Mouse (Mus musculus) limb, embryonic 10.5 days (tissue): ENCODE data around the gene Tgif1. TPM values are rescaled to one million over a fixed set of nuclear protein-coding genes. Genes with fewer than 3 reads are reported as not detected.
A peak's percentile ranks its signal among the peaks of the same experiment; 100 is the strongest.

Experiments used
- DNase-seq: peaks from one replicate; pipeline ENCODE4 v3.0.0-alpha.2; 2017; ENCODE audit warnings: low spot score
- H3K27ac ChIP-seq: fragments of 300-500 bp; sonication (generic); 2 replicates; pipeline ENCODE4 v1.5.1; 2016; ENCODE audit warnings: mild to moderate bottlenecking
- H3K27me3 ChIP-seq: fragments of 300-500 bp; sonication (generic); 2 replicates; pipeline ENCODE4 v1.6.1; 2016; ENCODE audit warnings: low read depth, mild to moderate bottlenecking; ENCODE audit not compliant: poor library complexity, severe bottlenecking
- H3K36me3 ChIP-seq: fragments of 300-500 bp; sonication (generic); 2 replicates; pipeline ENCODE4 v1.6.1; 2016; ENCODE audit warnings: mild to moderate bottlenecking, moderate library complexity
- H3K4me1 ChIP-seq: fragments of 300-500 bp; sonication (generic); 2 replicates; pipeline ENCODE4 v1.6.1; 2016
- H3K4me3 ChIP-seq: fragments of 300-500 bp; sonication (generic); 2 replicates; pipeline ENCODE4 v1.5.1; 2016; ENCODE audit warnings: mild to moderate bottlenecking, moderate library complexity
- H3K9me3 ChIP-seq: fragments of 300-500 bp; sonication (generic); replicated peaks from 2 replicates; pipeline ENCODE4 v1.6.1; 2016; ENCODE audit warnings: mild to moderate bottlenecking
- WGBS: fragments of 180-500 bp; shearing (Covaris S2); methylation state at CpG from one replicate; pipeline ENCODE4 v1.1.7; 2016; 5-methylcytosine and 5-hydroxymethylcytosine counted together
- polyA plus RNA-seq: library from polyadenylated mRNA; unstranded; fragments of >200 nt; fragmentation: Nextera tagmentation; extraction: Ambion mirVana; gene quantifications from 2 replicates; pipeline ENCODE4 v1.2.1, GENCODE M21; 2016

The Tgif1 gene
- polyA plus RNA-seq, 1 experiment from 2014 or later = 132 TPM

- H3K4me3 ChIP-seq = no peak overlapping the region
- DNase-seq = no peak
- no peak overlapping the region for H3K27ac ChIP-seq
- H3K36me3 ChIP-seq = no peaks in the 10 kb centered on the region
- H3K4me1 ChIP-seq = peaks cover 18% of the 10 kb centered on the region
- no peaks in the 10 kb centered on the region for H3K9me3 ChIP-seq
- no peaks in the 10 kb centered on the region for H3K27me3 ChIP-seq
Observed at GRCm38 (mm10) chr17:70878237-70878636, 24.9 kb upstream of the Tgif1 start.

- H3K36me3 ChIP-seq = no peaks in the 10 kb centered on the region
- H3K4me1 ChIP-seq = peaks cover 21% of the 10 kb centered on the region
- H3K27ac ChIP-seq = peak overlapping the region; percentile 75
- peak overlapping the region; percentile 4; the same call in 1 of the 2 replicates for H3K4me3 ChIP-seq
- H3K9me3 ChIP-seq = no peaks in the 10 kb centered on the region
- H3K27me3 ChIP-seq = no peaks in the 10 kb centered on the region
- WGBS = 62% methylated on average over 7 of the region's 7 CpGs
- DNase-seq = no peak
Observed at GRCm38 (mm10) chr17:70873778-70874124, 20.4 kb upstream of the Tgif1 start.

GRCm38 (mm10) chr17:70872936-70873777, 19.8 kb upstream of the Tgif1 start:
- Histone ChIP-seq H3K27ac (peak overlapping the region; percentile 75), H3K4me1 (peaks cover 21% of the 10 kb centered on the region), H3K36me3 (no peaks in the 10 kb centered on the region), H3K9me3 (no peaks in the 10 kb centered on the region), H3K4me3 (peak overlapping the region; percentile 4), H3K27me3 (no peaks in the 10 kb centered on the region)
- WGBS = 40% methylated on average over 21 of the region's 21 CpGs
- peak; percentile 61 for DNase-seq

GRCm38 (mm10) chr17:70872094-70872929, 19.0 kb upstream of the Tgif1 start:
- Histone ChIP-seq H3K27me3 (no peaks in the 10 kb centered on the region), H3K4me3 (peak overlapping the region; percentile 4; the same call in 1 of the 2 replicates), H3K9me3 (no peaks in the 10 kb centered on the region), H3K36me3 (no peaks in the 10 kb centered on the region), H3K27ac (peak overlapping the region; percentile 75), H3K4me1 (peaks cover 21% of the 10 kb centered on the region)
- peak; percentile 62 for DNase-seq
- 14% methylated on average over 14 of the region's 14 CpGs for WGBS

GRCm38 (mm10) chr17:70871676-70872075, 18.3 kb upstream of the Tgif1 start:
- Histone ChIP-seq H3K36me3 (no peaks in the 10 kb centered on the region), H3K4me1 (peaks cover 21% of the 10 kb centered on the region), H3K4me3 (no peak overlapping the region), H3K27ac (peak overlapping the region; percentile 75), H3K27me3 (no peaks in the 10 kb centered on the region), H3K9me3 (no peaks in the 10 kb centered on the region)
- WGBS = 50% methylated on average over 5 of the region's 5 CpGs
- no peak for DNase-seq

GRCm38 (mm10) chr17:70870581-70870980, 17.2 kb upstream of the Tgif1 start:
- H3K9me3 ChIP-seq = no peaks in the 10 kb centered on the region
- no peak overlapping the region for H3K27ac ChIP-seq
- peaks cover 21% of the 10 kb centered on the region for H3K4me1 ChIP-seq
- H3K27me3 ChIP-seq = no peaks in the 10 kb centered on the region
- DNase-seq = no peak
- H3K36me3 ChIP-seq = no peaks in the 10 kb centered on the region
- no peak overlapping the region for H3K4me3 ChIP-seq
- 92% methylated on average over 4 of the region's 4 CpGs for WGBS

- H3K36me3 ChIP-seq = 0 out of 2 replicates have a peak, but pooled peaks cover 2% of the 10 kb centered on the region
- no peak for DNase-seq
- no peaks in the 10 kb centered on the region for H3K27me3 ChIP-seq
- 77% methylated on average over 5 of the region's 5 CpGs for WGBS
- H3K4me1 ChIP-seq = peaks cover 20% of the 10 kb centered on the region
- H3K4me3 ChIP-seq = no peak overlapping the region
- H3K9me3 ChIP-seq = no peaks in the 10 kb centered on the region
- H3K27ac ChIP-seq = no peak overlapping the region
Observed at GRCm38 (mm10) chr17:70868577-70869229, 15.4 kb upstream of the Tgif1 start.

- no peak overlapping the region for H3K4me3 ChIP-seq
- H3K27ac ChIP-seq = no peak overlapping the region
- peaks cover 6% of the 10 kb centered on the region; the same call in 1 of the 2 replicates for H3K36me3 ChIP-seq
- no peaks in the 10 kb centered on the region for H3K9me3 ChIP-seq
- DNase-seq = no peak
- 90% methylated on average over 6 of the region's 6 CpGs for WGBS
- no peaks in the 10 kb centered on the region for H3K4me1 ChIP-seq
- no peaks in the 10 kb centered on the region for H3K27me3 ChIP-seq
Observed at GRCm38 (mm10) chr17:70866538-70867114, 13.3 kb upstream of the Tgif1 start.

GRCm38 (mm10) chr17:70866029-70866428, 12.7 kb upstream of the Tgif1 start:
- no peaks in the 10 kb centered on the region for H3K27me3 ChIP-seq
- no peak for DNase-seq
- peaks cover 6% of the 10 kb centered on the region; the same call in 1 of the 2 replicates for H3K36me3 ChIP-seq
- H3K4me3 ChIP-seq = no peak overlapping the region
- H3K4me1 ChIP-seq = no peaks in the 10 kb centered on the region
- H3K9me3 ChIP-seq = no peaks in the 10 kb centered on the region
- WGBS = 81% methylated on average over 5 of the region's 5 CpGs
- H3K27ac ChIP-seq = no peak overlapping the region

- H3K27ac ChIP-seq = no peak overlapping the region
- WGBS = 80% methylated on average over 10 of the region's 10 CpGs
- H3K27me3 ChIP-seq = no peaks in the 10 kb centered on the region
- no peaks in the 10 kb centered on the region for H3K4me1 ChIP-seq
- no peak overlapping the region for H3K4me3 ChIP-seq
- no peaks in the 10 kb centered on the region for H3K9me3 ChIP-seq
- DNase-seq = no peak
- peaks cover 6% of the 10 kb centered on the region; the same call in 1 of the 2 replicates for H3K36me3 ChIP-seq
Observed at GRCm38 (mm10) chr17:70865060-70865604, 11.8 kb upstream of the Tgif1 start.

- peaks cover 6% of the 10 kb centered on the region; the same call in 1 of the 2 replicates for H3K36me3 ChIP-seq
- H3K27ac ChIP-seq = no peak overlapping the region
- H3K27me3 ChIP-seq = no peaks in the 10 kb centered on the region
- WGBS = 83% methylated on average over 3 of the region's 3 CpGs
- no peak overlapping the region for H3K4me3 ChIP-seq
- DNase-seq = no peak
- H3K9me3 ChIP-seq = no peaks in the 10 kb centered on the region
- H3K4me1 ChIP-seq = no peaks in the 10 kb centered on the region
Observed at GRCm38 (mm10) chr17:70864645-70865044, 11.3 kb upstream of the Tgif1 start.

GRCm38 (mm10) chr17:70864117-70864516, 10.8 kb upstream of the Tgif1 start:
- Histone ChIP-seq H3K36me3 (peaks cover 6% of the 10 kb centered on the region; the same call in 1 of the 2 replicates), H3K27me3 (no peaks in the 10 kb centered on the region), H3K4me3 (no peak overlapping the region), H3K9me3 (no peaks in the 10 kb centered on the region), H3K4me1 (no peaks in the 10 kb centered on the region), H3K27ac (no peak overlapping the region)
- 97% methylated on average over 8 of the region's 8 CpGs for WGBS
- DNase-seq = no peak
